Mouse (Mus musculus) olfactory bulb, adult 2 months (tissue): ENCODE measurements around the gene Pcca. TPM values are rescaled to one million over a fixed set of nuclear protein-coding genes. Genes with fewer than 3 reads are reported as not detected.

Source experiments
- H3K27ac ChIP-seq: fragments of 200-500 bp; 2 replicates; pipeline ENCODE4 v1.5.1; 2012; ENCODE audit warnings: low read depth, low read length; ENCODE audit not compliant: insufficient read depth
- H3K4me1 ChIP-seq: fragments of 200-500 bp; 2 replicates; pipeline ENCODE4 v1.6.1; 2012; ENCODE audit warnings: low read length; ENCODE audit not compliant: control insufficient read depth, insufficient read depth
- H3K4me3 ChIP-seq: fragments of 200-500 bp; 2 replicates; pipeline ENCODE4 v1.5.1; 2012; ENCODE audit warnings: mild to moderate bottlenecking, low read depth, low read length, moderate library complexity; ENCODE audit not compliant: insufficient read depth
- CTCF ChIP-seq: fragments of 200-500 bp; IDR thresholded peaks from 2 replicates; pipeline ENCODE4 v1.5.1; 2012; ENCODE audit warnings: low read depth, mild to moderate bottlenecking, low read length, moderate library complexity; ENCODE audit not compliant: insufficient read depth
- POLR2A ChIP-seq: fragments of 200-500 bp; IDR thresholded peaks from 2 replicates; pipeline ENCODE4 v1.6.1; 2012; ENCODE audit warnings: mild to moderate bottlenecking, low read depth, low read length, moderate library complexity; ENCODE audit not compliant: insufficient read depth
- WGBS: fragments of 180-500 bp; shearing (Covaris S2); methylation state at CpG from one replicate; pipeline ENCODE4 v1.1.7; 2018; 5-methylcytosine and 5-hydroxymethylcytosine counted together
- polyA plus RNA-seq: library from polyadenylated mRNA; stranded (reverse); fragments of >200 nt; gene quantifications from 2 replicates; pipeline ENCODE4 v1.2.4, GENCODE M21; 2012; ENCODE audit warnings: low replicate concordance; ENCODE audit not compliant: missing spikeins, insufficient read depth, insufficient read length

The Pcca gene
- polyA plus RNA-seq, 1 experiment, result not detected

DNA sequence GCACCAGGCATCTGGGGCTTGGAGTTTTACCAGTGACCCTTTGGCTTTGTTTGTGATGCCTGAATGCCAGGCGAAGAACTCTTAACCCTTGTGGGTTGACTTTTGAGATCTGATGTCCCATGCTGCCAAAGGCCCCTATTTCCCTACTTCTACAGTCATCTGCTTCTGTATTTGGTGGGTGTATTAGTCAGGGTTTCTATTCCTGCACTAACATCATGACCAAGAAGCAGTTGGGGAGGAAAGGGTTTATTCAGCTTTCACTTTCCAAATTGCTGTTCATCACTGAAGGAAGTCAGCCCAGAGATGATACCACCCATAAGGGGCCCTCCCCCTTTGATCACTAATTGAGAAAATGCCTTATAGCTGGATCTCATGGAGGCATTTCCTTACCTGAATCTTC, 296.3 kb downstream of the Pcca start:
- WGBS, result 96% methylated on average over 1 of the region's 1 CpGs
- no peaks in the 10 kb centered on the region for H3K4me1 ChIP-seq
- H3K4me3 ChIP-seq, result no peak overlapping the region
- no peak overlapping the region for H3K27ac ChIP-seq
- TF ChIP-seq POLR2A, result no peak
- no peak for TF ChIP-seq CTCF

DNA sequence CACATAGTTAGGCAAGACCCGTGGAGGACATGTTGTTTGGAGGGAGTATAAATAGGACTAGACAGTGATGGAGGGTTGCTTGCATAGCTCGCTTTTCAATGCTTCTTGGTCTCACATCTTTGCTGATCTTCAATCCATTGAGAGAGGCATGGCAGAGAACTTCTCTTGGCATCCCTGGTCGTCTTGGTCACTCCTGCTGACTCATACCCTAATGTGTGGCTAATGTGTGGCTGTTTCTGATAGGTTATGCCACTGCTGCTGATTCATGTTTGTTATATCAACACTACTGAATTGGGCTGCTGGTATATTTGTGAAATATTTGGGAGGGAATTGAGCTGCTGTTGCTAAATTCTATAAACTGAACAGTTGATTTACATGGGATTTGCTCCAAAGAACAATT, 299.5 kb downstream of the Pcca start:
- Histone ChIP-seq H3K27ac (no peak overlapping the region), H3K4me1 (no peaks in the 10 kb centered on the region), H3K4me3 (no peak overlapping the region)
- 91% methylated on average over 3 of the region's 3 CpGs for whole genome bisulfite sequencing
- TF ChIP-seq CTCF, result no peak
- no peak for TF ChIP-seq POLR2A

DNA sequence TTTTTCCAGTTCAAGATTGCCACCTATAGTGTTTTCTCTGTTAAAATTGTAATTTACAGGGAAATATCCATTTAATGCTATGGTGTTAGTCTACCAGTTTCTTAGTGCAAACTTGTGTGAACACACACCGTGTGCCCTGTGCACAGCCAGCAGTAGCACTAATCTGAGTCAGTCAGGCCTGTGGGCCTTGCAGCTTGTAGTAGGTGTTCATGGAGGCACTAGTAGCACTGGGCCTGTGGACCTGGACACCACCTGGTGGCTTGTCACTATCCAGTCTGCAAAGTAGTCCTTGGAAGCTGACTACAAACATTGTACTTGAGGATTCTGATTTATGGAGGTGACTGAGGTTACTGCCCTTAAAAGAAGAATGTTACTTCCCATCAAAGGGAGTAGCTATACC, 300.6 kb downstream of the Pcca start:
- Histone ChIP-seq H3K27ac (no peak overlapping the region), H3K4me1 (no peaks in the 10 kb centered on the region), H3K4me3 (no peak overlapping the region)
- WGBS, result 93% methylated on average over 1 of the region's 1 CpGs
- no peak for TF ChIP-seq POLR2A
- TF ChIP-seq CTCF, result no peak

DNA sequence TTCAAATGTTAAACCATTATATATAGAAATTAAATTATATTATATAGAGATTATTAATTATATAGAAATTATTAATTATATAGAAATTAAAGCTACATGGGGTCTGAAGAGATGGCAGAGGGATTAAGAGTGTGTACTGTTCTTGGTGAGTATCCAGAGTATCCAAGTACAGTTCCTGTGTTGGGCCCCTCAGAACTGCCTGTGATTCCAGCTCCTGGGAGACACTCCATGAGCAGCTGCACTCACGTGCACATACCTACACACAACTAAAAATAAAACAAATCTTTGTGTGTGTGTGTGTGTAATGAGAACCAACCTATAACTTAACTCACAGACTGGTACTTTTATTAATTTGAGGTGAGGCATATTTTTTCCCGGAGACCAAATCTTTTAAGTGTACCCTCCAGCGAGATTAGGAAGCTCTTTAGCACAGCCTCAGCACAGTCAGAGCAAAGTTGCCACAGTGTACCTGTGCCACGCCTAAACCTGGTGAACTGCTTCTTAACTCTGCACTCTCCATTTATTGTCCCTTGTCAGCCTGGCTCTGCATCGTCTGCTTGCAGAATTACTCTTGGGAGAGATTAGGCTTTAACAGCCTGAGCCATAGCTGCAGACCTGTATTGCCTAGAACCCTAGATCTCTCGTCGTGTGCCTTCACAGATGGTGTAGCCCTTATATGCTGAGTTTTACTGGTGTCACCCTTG, 301.5 kb downstream of the Pcca start:
- Histone ChIP-seq H3K4me3 (no peak overlapping the region), H3K27ac (no peak overlapping the region), H3K4me1 (no peaks in the 10 kb centered on the region)
- WGBS, result 79% methylated on average over 7 of the region's 7 CpGs
- TF ChIP-seq POLR2A (no peak), CTCF (no peak)

DNA sequence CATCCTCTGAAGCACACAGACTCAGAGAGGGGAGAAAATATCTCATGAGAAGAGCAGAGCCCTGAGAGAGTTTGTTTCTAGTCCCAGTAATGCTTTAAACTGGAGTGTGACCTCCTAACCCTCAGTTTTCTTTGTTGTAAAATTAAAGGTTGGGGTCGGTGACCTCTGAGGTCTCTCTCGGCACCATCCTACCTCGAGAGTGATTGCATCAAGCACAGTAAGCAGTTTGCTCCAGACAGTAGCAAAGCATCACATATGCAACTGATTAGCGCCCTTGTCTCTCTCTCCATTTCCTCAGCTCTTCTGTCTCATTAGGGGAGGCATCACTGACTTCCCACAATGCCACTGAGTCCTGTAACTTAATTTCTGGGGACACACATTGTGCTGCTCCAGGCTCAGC, 302.1 kb downstream of the Pcca start:
- Histone ChIP-seq H3K27ac (no peak overlapping the region), H3K4me3 (no peak overlapping the region), H3K4me1 (no peaks in the 10 kb centered on the region)
- TF ChIP-seq CTCF, result no peak
- TF ChIP-seq POLR2A, result no peak
- 62% methylated on average over 4 of the region's 4 CpGs for WGBS

DNA sequence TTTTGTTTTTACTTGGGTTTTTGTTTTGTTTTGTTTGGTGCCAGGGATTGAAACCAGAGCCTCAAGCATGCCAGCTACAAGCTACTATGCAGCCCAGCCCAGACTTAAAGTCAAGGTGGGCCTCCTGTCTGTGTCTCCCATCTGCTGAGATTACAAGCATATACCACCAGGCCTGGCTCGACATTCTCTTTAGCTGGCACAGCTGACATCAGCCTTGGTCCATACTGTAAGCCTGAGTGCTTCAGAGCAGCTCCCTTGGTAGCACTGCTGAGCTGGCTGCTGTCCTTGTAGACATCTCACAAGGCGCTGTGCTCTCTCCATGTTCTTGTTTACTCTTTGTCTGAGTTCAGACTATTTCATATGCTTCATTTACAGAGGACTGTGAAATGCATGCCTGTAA, 302.9 kb downstream of the Pcca start:
- Histone ChIP-seq H3K4me1 (no peaks in the 10 kb centered on the region), H3K4me3 (no peak overlapping the region), H3K27ac (no peak overlapping the region)
- TF ChIP-seq POLR2A (no peak), CTCF (no peak)
- 68% methylated on average over 2 of the region's 2 CpGs for WGBS

DNA sequence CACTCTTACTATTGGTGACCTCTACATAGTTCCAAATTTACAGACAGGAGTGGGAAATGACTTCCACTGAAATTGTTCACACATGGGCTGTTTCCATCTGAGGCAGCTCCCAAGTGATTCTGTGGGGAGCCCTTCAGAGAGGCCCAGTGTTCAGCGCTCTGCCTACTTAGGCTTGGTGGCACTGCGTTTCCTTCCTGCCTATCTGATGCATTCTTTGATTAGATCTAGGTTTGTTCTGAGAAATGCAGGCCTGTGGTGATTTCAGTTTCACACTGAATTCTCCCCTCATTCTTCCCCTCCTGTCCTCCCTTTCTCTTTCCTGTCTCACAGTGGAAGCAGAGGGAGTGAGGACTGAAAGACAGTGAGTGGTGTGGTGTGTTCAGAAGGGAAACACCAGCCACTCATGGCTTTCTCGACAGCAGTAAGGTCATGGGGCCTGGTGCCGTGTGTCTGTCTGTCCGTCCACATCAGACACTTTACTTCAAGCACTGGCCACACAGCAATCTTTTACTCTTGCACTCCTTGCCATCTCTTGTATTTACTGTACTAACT, 318.5 kb downstream of the Pcca start:
- 88% methylated on average over 5 of the region's 5 CpGs for WGBS
- no peaks in the 10 kb centered on the region for H3K4me1 ChIP-seq
- TF ChIP-seq POLR2A, result no peak
- no peak for TF ChIP-seq CTCF

DNA sequence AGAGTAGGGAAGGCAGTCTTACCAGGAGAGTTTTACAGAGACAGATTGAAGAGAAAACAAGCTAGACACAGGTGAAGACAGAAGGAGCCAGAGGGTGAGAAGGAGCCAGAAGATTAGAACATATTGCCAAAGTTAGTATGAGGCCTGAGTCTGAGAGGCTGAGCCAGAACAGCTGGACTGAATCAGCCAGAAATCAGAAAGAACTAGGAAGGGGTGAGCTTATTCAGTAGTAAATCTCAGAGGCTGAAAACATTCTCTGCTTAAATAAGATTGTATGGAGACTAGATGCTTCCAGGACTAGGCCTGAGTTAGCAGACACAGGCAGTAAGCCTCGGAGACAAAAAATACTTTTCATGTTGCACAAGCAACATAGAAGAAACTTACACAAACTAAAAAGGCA, 325.7 kb downstream of the Pcca start:
- no peak overlapping the region for H3K27ac ChIP-seq
- 84% methylated on average over 1 of the region's 1 CpGs for WGBS
- no peaks in the 10 kb centered on the region for H3K4me1 ChIP-seq
- TF ChIP-seq POLR2A (no peak), CTCF (no peak)
- no peak overlapping the region for H3K4me3 ChIP-seq

More for the DNA sequence above, 318.5 kb downstream of the Pcca start:
- no peak overlapping the region for H3K4me3 ChIP-seq
- no peak overlapping the region for H3K27ac ChIP-seq

DNA sequence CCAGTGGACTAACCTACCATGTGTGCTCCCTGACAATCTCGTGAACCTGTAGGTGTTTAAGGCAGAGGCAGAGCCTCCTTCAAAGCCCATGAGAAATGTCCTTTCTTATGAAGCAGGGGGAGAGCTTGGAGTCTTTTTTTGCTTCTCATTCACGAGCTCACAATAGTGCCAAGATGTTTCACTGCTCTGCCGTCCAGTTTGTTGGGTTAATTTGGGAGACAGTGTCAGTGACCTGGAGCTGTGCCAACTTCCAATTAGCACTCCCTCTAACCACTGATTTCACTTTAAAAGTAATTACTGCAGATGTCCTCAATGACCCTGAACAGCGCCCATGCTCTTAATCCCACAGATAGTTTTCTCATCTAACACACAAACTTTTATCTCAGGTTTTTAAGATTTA, 328.5 kb downstream of the Pcca start:
- H3K4me1 ChIP-seq, result no peaks in the 10 kb centered on the region
- TF ChIP-seq POLR2A (no peak), CTCF (no peak)
- no peak overlapping the region for H3K27ac ChIP-seq
- H3K4me3 ChIP-seq, result no peak overlapping the region
- WGBS, result 49% methylated on average over 4 of the region's 4 CpGs
